Mouse (Mus musculus) lung, embryonic 16.5 days (tissue): ENCODE measurements at regions not wholly inside any gene's neighbourhood (a gene's known extent, or its start where the extent isn't known, plus 50 kb on each side); places are given as distances from the start of the nearest gene placed in this dataset.

Experiments used
- ATAC-seq: fragments of 200-750 bp; cut with Nextera tagmentation; 2 replicates; pipeline ENCODE4 v1.8.0; 2017; ENCODE audit warnings: low read depth, mild to moderate bottlenecking, moderate library complexity
- H3K27ac ChIP-seq: fragments of 300-500 bp; sonication (generic); 2 replicates; pipeline ENCODE4 v1.5.1; 2014; ENCODE audit warnings: mild to moderate bottlenecking, control low read depth, low read length
- H3K27me3 ChIP-seq: fragments of 300-500 bp; sonication (generic); 2 replicates; pipeline ENCODE4 v1.6.1; 2014; ENCODE audit warnings: low read depth, low read length, mixed read lengths; ENCODE audit not compliant: control insufficient read depth, insufficient read depth
- H3K36me3 ChIP-seq: fragments of 300-500 bp; sonication (generic); 2 replicates; pipeline ENCODE4 v1.6.1; 2014; ENCODE audit warnings: low read length; ENCODE audit not compliant: control insufficient read depth, insufficient read depth
- H3K4me1 ChIP-seq: fragments of 300-500 bp; sonication (generic); replicated peaks from 2 replicates; pipeline ENCODE4 v1.6.1; 2014; ENCODE audit warnings: low read length, mixed read lengths; ENCODE audit not compliant: control insufficient read depth, insufficient read depth
- H3K4me2 ChIP-seq: fragments of 300-500 bp; sonication (generic); 2 replicates; pipeline ENCODE4 v1.6.1; 2014; ENCODE audit warnings: low read depth, low read length, control low read depth
- H3K4me3 ChIP-seq: fragments of 300-500 bp; sonication (generic); 2 replicates; pipeline ENCODE4 v1.5.1; 2014; ENCODE audit warnings: mild to moderate bottlenecking, low read length, control low read depth
- H3K9ac ChIP-seq: fragments of 300-500 bp; sonication (generic); 2 replicates; pipeline ENCODE4 v1.6.1; 2014; ENCODE audit warnings: low read length, control low read depth
- H3K9me3 ChIP-seq: fragments of 300-500 bp; sonication (generic); 2 replicates; pipeline ENCODE4 v1.6.1; 2016; ENCODE audit warnings: low read length; ENCODE audit not compliant: control insufficient read depth
- WGBS: fragments of 180-500 bp; shearing (Covaris S2); extraction: QIAGEN DNeasy Blood & Tissue Kit; methylation state at CpG from one replicate; pipeline ENCODE4 v1.1.7; 2014; 5-methylcytosine and 5-hydroxymethylcytosine counted together

GRCm38 (mm10) chr14:96962426-96963073, 443.6 kb upstream of the Klhl1 start:
- Histone ChIP-seq H3K4me3 (no peak overlapping the region), H3K36me3 (no peaks in the 10 kb centered on the region), H3K4me2 (no peak overlapping the region), H3K9me3 (no peaks in the 10 kb centered on the region), H3K27ac (no peak overlapping the region), H3K27me3 (no peaks in the 10 kb centered on the region), H3K4me1 (no peaks in the 10 kb centered on the region), H3K9ac (no peak overlapping the region)
- 36% methylated on average over 8 of the region's 8 CpGs for WGBS
- no peak for ATAC-seq

GRCm38 (mm10) chr14:96956115-96956514, 437.2 kb upstream of the Klhl1 start:
- H3K27me3 ChIP-seq, result no peaks in the 10 kb centered on the region
- no peaks in the 10 kb centered on the region for H3K4me1 ChIP-seq
- H3K36me3 ChIP-seq, result no peaks in the 10 kb centered on the region
- no peak overlapping the region for H3K9ac ChIP-seq
- no peak overlapping the region for H3K4me2 ChIP-seq
- WGBS, result 64% methylated on average over 4 of the region's 4 CpGs
- H3K4me3 ChIP-seq, result no peak overlapping the region
- H3K27ac ChIP-seq, result no peak overlapping the region
- no peak for ATAC-seq
- H3K9me3 ChIP-seq, result no peaks in the 10 kb centered on the region

- no peak overlapping the region for H3K4me2 ChIP-seq
- no peak overlapping the region for H3K4me3 ChIP-seq
- H3K9ac ChIP-seq, result no peak overlapping the region
- no peaks in the 10 kb centered on the region for H3K27me3 ChIP-seq
- H3K4me1 ChIP-seq, result no peaks in the 10 kb centered on the region
- H3K9me3 ChIP-seq, result no peaks in the 10 kb centered on the region
- no peak overlapping the region for H3K27ac ChIP-seq
- H3K36me3 ChIP-seq, result no peaks in the 10 kb centered on the region
- no peak for ATAC-seq
These were observed 435.6 kb upstream of the Klhl1 start for GRCm38 (mm10) chr14:96954462-96954861.

GRCm38 (mm10) chr14:96908737-96909136, 389.8 kb upstream of the Klhl1 start:
- Histone ChIP-seq H3K4me1 (no peaks in the 10 kb centered on the region), H3K27me3 (no peaks in the 10 kb centered on the region), H3K4me2 (no peak overlapping the region), H3K36me3 (no peaks in the 10 kb centered on the region), H3K9ac (no peak overlapping the region), H3K4me3 (no peak overlapping the region), H3K27ac (no peak overlapping the region), H3K9me3 (no peaks in the 10 kb centered on the region)
- WGBS, result 6% methylated on average over 2 of the region's 2 CpGs
- no peak for ATAC-seq

GRCm38 (mm10) chr14:96879701-96880100, 360.8 kb upstream of the Klhl1 start:
- Histone ChIP-seq H3K4me3 (no peak overlapping the region), H3K4me1 (no peaks in the 10 kb centered on the region), H3K9ac (no peak overlapping the region), H3K27me3 (no peaks in the 10 kb centered on the region), H3K9me3 (no peaks in the 10 kb centered on the region), H3K36me3 (no peaks in the 10 kb centered on the region), H3K27ac (no peak overlapping the region), H3K4me2 (no peak overlapping the region)
- ATAC-seq, result no peak
- 64% methylated on average over 3 of the region's 3 CpGs for WGBS

- no peak overlapping the region for H3K4me2 ChIP-seq
- H3K9ac ChIP-seq, result no peak overlapping the region
- 80% methylated on average over 4 of the region's 4 CpGs for WGBS
- no peaks in the 10 kb centered on the region for H3K4me1 ChIP-seq
- no peaks in the 10 kb centered on the region for H3K9me3 ChIP-seq
- H3K4me3 ChIP-seq, result no peak overlapping the region
- H3K36me3 ChIP-seq, result no peaks in the 10 kb centered on the region
- no peak overlapping the region for H3K27ac ChIP-seq
- no peaks in the 10 kb centered on the region for H3K27me3 ChIP-seq
- ATAC-seq, result no peak
These were observed 353.1 kb upstream of the Klhl1 start for GRCm38 (mm10) chr14:96871969-96872368.

- Histone ChIP-seq H3K27me3 (no peaks in the 10 kb centered on the region), H3K27ac (no peak overlapping the region), H3K4me3 (no peak overlapping the region), H3K4me1 (no peaks in the 10 kb centered on the region), H3K9ac (no peak overlapping the region), H3K4me2 (no peak overlapping the region), H3K36me3 (no peaks in the 10 kb centered on the region), H3K9me3 (no peaks in the 10 kb centered on the region)
- WGBS, result 64% methylated on average over 2 of the region's 2 CpGs
- ATAC-seq, result no peak
These were observed 320.0 kb upstream of the Klhl1 start for GRCm38 (mm10) chr14:96838910-96839309.

- H3K27ac ChIP-seq, result no peak overlapping the region
- H3K36me3 ChIP-seq, result no peaks in the 10 kb centered on the region
- H3K4me1 ChIP-seq, result no peaks in the 10 kb centered on the region
- no peak for ATAC-seq
- H3K9ac ChIP-seq, result no peak overlapping the region
- H3K4me2 ChIP-seq, result no peak overlapping the region
- no peak overlapping the region for H3K4me3 ChIP-seq
- no peaks in the 10 kb centered on the region for H3K9me3 ChIP-seq
- H3K27me3 ChIP-seq, result no peaks in the 10 kb centered on the region
- WGBS, result 77% methylated on average over 1 of the region's 1 CpGs
These were observed 306.2 kb upstream of the Klhl1 start for GRCm38 (mm10) chr14:96825083-96825482.

GRCm38 (mm10) chr14:96815665-96816064, 296.8 kb upstream of the Klhl1 start:
- no peak for ATAC-seq
- H3K4me1 ChIP-seq, result no peaks in the 10 kb centered on the region
- no peaks in the 10 kb centered on the region for H3K27me3 ChIP-seq
- no peak overlapping the region for H3K27ac ChIP-seq
- H3K4me2 ChIP-seq, result no peak overlapping the region
- 75% methylated on average over 2 of the region's 2 CpGs for WGBS
- H3K4me3 ChIP-seq, result no peak overlapping the region
- no peaks in the 10 kb centered on the region for H3K36me3 ChIP-seq
- no peak overlapping the region for H3K9ac ChIP-seq
- no peaks in the 10 kb centered on the region for H3K9me3 ChIP-seq

GRCm38 (mm10) chr14:96805284-96805683, 286.4 kb upstream of the Klhl1 start:
- Histone ChIP-seq H3K27ac (no peak overlapping the region), H3K9me3 (no peaks in the 10 kb centered on the region), H3K4me3 (no peak overlapping the region), H3K4me2 (no peak overlapping the region), H3K27me3 (no peaks in the 10 kb centered on the region), H3K9ac (no peak overlapping the region), H3K36me3 (no peaks in the 10 kb centered on the region), H3K4me1 (no peaks in the 10 kb centered on the region)
- WGBS, result 52% methylated on average over 1 of the region's 1 CpGs
- ATAC-seq, result no peak
